Mouse (Mus musculus): ENCODE data around the gene Sorbs2.
"Not testable (repeated sequence)": the region's sequence is repeated elsewhere in the genome, so short reads cannot be mapped to it uniquely, and the experiment has no call there.

Sorbs2 gene

GRCm38 (mm10) chr8:45829985-45830548 lies 322.5 kb downstream of the Sorbs2 start:
- intact Hi-C loops (cut with DNase I): no loop called here

GRCm38 (mm10) chr8:45833896-45834295 lies 326.3 kb downstream of the Sorbs2 start:
- intact Hi-C loops (cut with DNase I): no loop called here

GRCm38 (mm10) chr8:45843306-45843705 lies 335.7 kb downstream of the Sorbs2 start:
- intact Hi-C loops (cut with DNase I): no loop called here

- intact Hi-C loops (cut with DNase I): no loop called here
Measured at GRCm38 (mm10) chr8:45844097-45844885, 336.7 kb downstream of the Sorbs2 start.

- intact Hi-C loops (cut with DNase I): no loop called here
Measured at GRCm38 (mm10) chr8:45844911-45845481, 337.4 kb downstream of the Sorbs2 start.

- intact Hi-C loops (cut with DNase I): no loop called here
Measured at GRCm38 (mm10) chr8:45845906-45846305, 338.3 kb downstream of the Sorbs2 start.

- intact Hi-C loops (cut with DNase I): no loop called here
Measured at GRCm38 (mm10) chr8:45855118-45855517, 347.5 kb downstream of the Sorbs2 start.

GRCm38 (mm10) chr8:45857734-45858133 lies 350.1 kb downstream of the Sorbs2 start:
- intact Hi-C loops (cut with DNase I): no loop called here

GRCm38 (mm10) chr8:45858391-45858790 lies 350.8 kb downstream of the Sorbs2 start:
- intact Hi-C loops (cut with DNase I): no loop called here

GRCm38 (mm10) chr8:45871587-45871986 lies 364.0 kb downstream of the Sorbs2 start:
- intact Hi-C loops (cut with DNase I): not testable (repeated sequence)

- intact Hi-C loops (cut with DNase I): no loop called here
Measured at GRCm38 (mm10) chr8:45872077-45872476, 364.5 kb downstream of the Sorbs2 start.

GRCm38 (mm10) chr8:45874945-45875626 lies 367.5 kb downstream of the Sorbs2 start:
- intact Hi-C loops (cut with DNase I): no loop called here

- intact Hi-C loops (cut with DNase I): no loop called here
Measured at GRCm38 (mm10) chr8:45876397-45876796, 368.8 kb downstream of the Sorbs2 start.
